Mouse (Mus musculus) heart, postnatal 0 days (tissue): ENCODE results near the gene Aadacl3. TPM values are rescaled to one million over a fixed set of nuclear protein-coding genes. Genes with fewer than 3 reads are reported as not detected.

ENCODE experiments used
- ATAC-seq: fragments of 200-750 bp; cut with Nextera tagmentation; 2 replicates; pipeline ENCODE4 v1.8.0; 2017; ENCODE audit warnings: low read depth, moderate number of reproducible peaks, moderate library complexity; ENCODE audit not compliant: insufficient read depth
- DNase-seq: peaks from one replicate; pipeline ENCODE4 v3.0.0-alpha.2; 2016; ENCODE audit warnings: low spot score
- H3K27ac ChIP-seq: fragments of 300-500 bp; sonication (generic); 2 replicates; pipeline ENCODE4 v1.5.1; 2014; ENCODE audit warnings: low read depth, mild to moderate bottlenecking
- H3K27me3 ChIP-seq: fragments of 300-500 bp; sonication (generic); 2 replicates; pipeline ENCODE4 v1.6.1; 2014; ENCODE audit warnings: low read length, mixed read lengths; ENCODE audit not compliant: control insufficient read depth, insufficient read depth
- H3K36me3 ChIP-seq: fragments of 300-500 bp; sonication (generic); replicated peaks from 2 replicates; pipeline ENCODE4 v1.6.1; 2014; ENCODE audit warnings: low read length, mixed read lengths; ENCODE audit not compliant: control insufficient read depth, insufficient read depth
- H3K4me1 ChIP-seq: fragments of 300-500 bp; sonication (generic); 2 replicates; pipeline ENCODE4 v1.6.1; 2014; ENCODE audit warnings: antibody characterized with exemption; ENCODE audit not compliant: control insufficient read depth, insufficient read depth
- H3K4me2 ChIP-seq: fragments of 300-500 bp; sonication (generic); 2 replicates; pipeline ENCODE4 v1.6.1; 2014; ENCODE audit warnings: low read depth, mild to moderate bottlenecking, low read length, moderate library complexity
- H3K4me3 ChIP-seq: fragments of 300-500 bp; sonication (generic); 2 replicates; pipeline ENCODE4 v1.5.1; 2014; ENCODE audit warnings: low read depth, low read length
- H3K9ac ChIP-seq: fragments of 300-500 bp; sonication (generic); replicated peaks from 2 replicates; pipeline ENCODE4 v1.6.1; 2014; ENCODE audit warnings: low read depth, low read length, mixed read lengths
- H3K9me3 ChIP-seq: fragments of 300-500 bp; sonication (generic); replicated peaks from 2 replicates; pipeline ENCODE4 v1.6.1; 2016; ENCODE audit warnings: low read length; ENCODE audit not compliant: control insufficient read depth
- CTCF ChIP-seq: IDR thresholded peaks from 2 replicates; pipeline ENCODE4 v1.5.1; 2016; ENCODE audit warnings: antibody characterized with exemption, control low read depth, low read depth
- EP300 ChIP-seq: IDR thresholded peaks from 2 replicates; pipeline ENCODE4 v1.6.1; 2016; ENCODE audit warnings: antibody characterized with exemption, low read depth
- WGBS: fragments of 180-500 bp; shearing (Covaris S2); extraction: QIAGEN DNeasy Blood & Tissue Kit; methylation state at CpG from one replicate; pipeline ENCODE4 v1.1.7; 2014; 5-methylcytosine and 5-hydroxymethylcytosine counted together
- polyA plus RNA-seq: library from polyadenylated mRNA; unstranded; fragments of >200 nt; fragmentation: Nextera tagmentation; extraction: Ambion mirVana; gene quantifications from 2 replicates; pipeline ENCODE4 v1.2.1, GENCODE M21; 2015
- total RNA-seq: library from RNA; depleted of rRNA; stranded (reverse); fragments of >200 nt; gene quantifications from 2 replicates; pipeline ENCODE4 v1.2.3, GENCODE M21; 2014; ENCODE audit warnings: low replicate concordance; rRNA removed

Gene Aadacl3
- total and polyA plus RNA-seq, 2 experiments from 2014 or later, result not detected

DNA sequence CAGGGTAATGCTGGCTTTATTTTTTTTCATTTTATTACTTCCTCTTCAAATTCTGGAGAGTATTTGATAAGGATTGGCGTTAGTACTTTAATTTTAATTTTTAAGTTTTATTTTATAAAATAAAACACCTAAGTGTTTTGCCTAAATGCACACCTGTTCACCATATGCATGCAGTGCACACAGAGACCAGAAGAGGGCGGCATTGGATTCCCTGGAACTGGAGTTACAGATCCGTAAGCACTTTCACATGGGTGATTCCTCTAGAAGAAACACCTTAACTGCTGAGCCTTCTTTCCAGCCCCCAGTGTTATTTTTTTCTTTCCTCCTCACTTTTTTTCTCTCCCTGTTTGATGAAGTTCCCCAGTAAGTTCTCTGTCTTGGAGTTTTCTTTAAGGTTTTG is 34.7 kb downstream of the Aadacl3 start:
- no peaks in the 10 kb centered on the region for H3K9me3 ChIP-seq
- no peak overlapping the region for H3K4me2 ChIP-seq
- WGBS, result 13% methylated on average over 3 of the region's 3 CpGs
- no peaks in the 10 kb centered on the region for H3K4me1 ChIP-seq
- no peak for DNase-seq
- H3K9ac ChIP-seq, result no peak overlapping the region
- H3K36me3 ChIP-seq, result no peaks in the 10 kb centered on the region
- H3K4me3 ChIP-seq, result no peak overlapping the region
- H3K27me3 ChIP-seq, result no peaks in the 10 kb centered on the region
- ATAC-seq, result no peak
- no peak overlapping the region for H3K27ac ChIP-seq
- no peak for TF ChIP-seq CTCF
- TF ChIP-seq EP300, result no peak

DNA sequence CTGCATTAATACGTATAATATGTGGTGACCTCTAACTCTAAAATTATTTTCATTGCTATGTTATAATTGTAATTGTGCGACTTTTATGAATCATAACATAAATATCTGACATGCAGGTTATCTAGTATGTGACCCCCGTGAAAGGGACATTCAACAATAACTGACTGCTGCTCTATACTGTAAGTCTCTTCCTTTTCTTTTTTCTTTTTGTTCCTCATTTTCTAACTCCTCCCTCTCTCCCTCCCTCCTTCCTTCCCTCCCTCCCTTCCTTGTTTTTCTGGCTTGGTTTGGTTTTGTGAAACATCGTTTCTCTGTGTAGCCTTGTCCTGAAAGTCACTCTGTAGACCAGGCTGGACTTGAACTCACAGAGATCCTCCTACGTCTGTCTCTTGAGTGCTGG is 39.0 kb downstream of the Aadacl3 start:
- Histone ChIP-seq H3K9me3 (no peaks in the 10 kb centered on the region), H3K36me3 (no peaks in the 10 kb centered on the region), H3K27ac (no peak overlapping the region), H3K9ac (no peak overlapping the region), H3K4me3 (no peak overlapping the region), H3K4me2 (no peak overlapping the region), H3K27me3 (no peaks in the 10 kb centered on the region), H3K4me1 (no peaks in the 10 kb centered on the region)
- no peak for ATAC-seq
- DNase-seq, result no peak
- 59% methylated on average over 5 of the region's 5 CpGs for WGBS
- TF ChIP-seq EP300, result no peak
- TF ChIP-seq CTCF, result no peak

DNA sequence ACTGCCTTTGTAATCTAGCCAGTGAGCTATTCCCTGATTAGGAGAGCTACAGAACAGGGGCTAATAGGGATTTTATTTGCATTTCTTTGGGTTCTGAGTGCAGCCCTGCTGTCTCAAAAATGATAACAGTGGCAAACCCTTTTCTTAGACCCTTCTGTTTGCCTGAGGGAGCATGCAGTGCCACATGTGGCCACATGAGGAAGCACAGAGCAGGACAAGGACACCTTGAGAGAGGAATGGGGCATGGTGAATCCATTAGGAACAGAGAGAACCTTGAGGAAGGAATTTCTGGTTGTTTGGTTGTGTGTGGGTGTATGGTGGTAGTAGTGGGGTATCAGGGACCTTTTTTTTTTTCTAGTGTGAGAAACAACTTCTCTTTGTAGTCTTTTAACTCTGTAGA is 42.9 kb downstream of the Aadacl3 start:
- Histone ChIP-seq H3K27me3 (no peaks in the 10 kb centered on the region), H3K4me1 (no peaks in the 10 kb centered on the region), H3K36me3 (no peaks in the 10 kb centered on the region), H3K9me3 (no peaks in the 10 kb centered on the region), H3K27ac (no peak overlapping the region), H3K4me2 (no peak overlapping the region), H3K4me3 (no peak overlapping the region), H3K9ac (no peak overlapping the region)
- no peak for TF ChIP-seq EP300
- TF ChIP-seq CTCF, result peak; percentile 37
- DNase-seq (no peak), ATAC-seq (no peak)

DNA sequence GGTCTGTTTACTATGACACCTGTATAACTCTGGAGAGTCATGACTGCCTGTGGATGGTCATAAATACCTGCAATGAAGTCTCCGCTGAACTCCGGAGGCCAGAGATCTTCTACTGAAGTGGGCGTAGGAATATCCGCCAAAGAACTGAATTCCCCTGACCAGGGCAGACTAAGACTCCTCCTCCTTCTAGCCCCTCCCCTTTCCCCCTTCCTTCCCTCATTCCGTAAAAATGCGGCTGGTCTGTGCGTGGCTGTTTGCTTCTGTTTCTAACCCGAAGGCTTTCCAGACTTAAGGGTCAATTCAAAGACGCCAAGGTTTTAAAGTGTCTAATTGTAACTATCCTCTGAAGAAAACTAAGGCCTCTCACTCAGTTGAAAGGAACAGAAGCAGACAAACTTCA is 55.3 kb downstream of the Aadacl3 start, which contains the start of gene Pramef12:
Gene Pramef12, minus strand, starts transcription at position 175 of the 400 bp plus-strand sequence.
- no peak for DNase-seq
- Histone ChIP-seq H3K4me2 (no peak within 1 kb of the TSS), H3K9me3 (no peaks in the 10 kb centered on the region), H3K4me3 (no peak within 1 kb of the TSS), H3K36me3 (no peaks in the 10 kb centered on the region), H3K9ac (no peak within 1 kb of the TSS), H3K27ac (no peak within 1 kb of the TSS), H3K4me1 (0 out of 2 replicates have a peak, but pooled peaks cover 3% of the 10 kb centered on the region), H3K27me3 (no peaks in the 10 kb centered on the region)
- 66% methylated on average over 9 of the region's 9 CpGs for WGBS
- TF ChIP-seq EP300 (no peak), CTCF (no peak)
- no peak for ATAC-seq

DNA sequence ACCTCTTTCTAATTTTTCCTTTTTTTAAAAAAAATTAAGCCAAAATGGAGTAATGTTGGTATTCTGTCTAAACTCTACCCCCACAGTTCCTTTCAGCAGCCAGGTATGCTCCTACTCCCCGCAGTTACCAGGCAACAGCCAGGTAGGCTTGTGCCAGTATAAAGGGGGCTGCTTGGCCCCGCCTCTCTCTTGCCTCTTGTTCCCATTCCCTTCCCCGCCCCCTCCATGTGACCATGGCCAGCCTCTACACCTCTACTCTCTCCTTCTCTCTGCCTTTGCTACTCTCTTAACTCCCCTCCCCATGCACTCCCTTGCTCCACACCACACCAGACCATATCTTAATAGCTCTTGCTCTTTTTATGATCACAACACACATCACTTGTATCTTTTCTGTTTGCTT is 57.3 kb downstream of the Aadacl3 start:
- DNase-seq, result no peak
- H3K4me1 ChIP-seq, result 0 out of 2 replicates have a peak, but pooled peaks cover 3% of the 10 kb centered on the region
- no peak overlapping the region for H3K4me3 ChIP-seq
- H3K27me3 ChIP-seq, result no peaks in the 10 kb centered on the region
- no peak for ATAC-seq
- H3K36me3 ChIP-seq, result no peaks in the 10 kb centered on the region
- TF ChIP-seq CTCF, result no peak
- TF ChIP-seq EP300, result no peak
- no peak overlapping the region for H3K9ac ChIP-seq
- no peaks in the 10 kb centered on the region for H3K9me3 ChIP-seq
- H3K4me2 ChIP-seq, result no peak overlapping the region
- H3K27ac ChIP-seq, result no peak overlapping the region
- 62% methylated on average over 3 of the region's 3 CpGs for WGBS

DNA sequence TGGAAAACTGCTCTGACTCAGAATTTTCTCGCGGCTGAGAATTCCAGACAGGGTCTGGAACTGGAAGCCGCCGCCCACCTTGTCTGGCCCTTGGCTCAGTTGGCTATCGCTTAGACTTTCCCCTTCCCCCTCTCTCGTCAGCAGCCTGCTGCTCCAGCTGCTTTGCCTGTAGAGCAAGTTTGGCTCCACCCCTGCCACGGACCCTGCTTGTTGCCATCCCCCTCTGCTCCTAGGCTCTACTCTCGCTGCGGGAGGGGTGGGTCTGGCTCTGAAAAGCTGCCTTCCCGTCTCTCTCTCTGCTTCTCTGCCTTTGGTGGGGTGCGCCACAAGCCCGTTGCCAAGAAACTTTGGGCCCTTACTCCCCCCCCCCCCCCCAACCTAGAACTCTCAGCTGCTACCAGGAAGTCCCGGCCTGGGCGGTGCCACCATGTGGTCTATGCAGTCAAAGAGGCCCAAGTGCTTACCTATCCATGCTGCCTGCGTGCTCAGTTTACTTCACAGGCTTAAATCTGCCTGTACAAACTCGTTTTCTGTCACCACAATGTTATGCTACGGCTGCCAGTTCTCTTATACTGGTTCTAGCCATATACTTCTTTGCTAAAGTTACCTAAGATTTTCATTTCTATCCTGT is 59.0 kb downstream of the Aadacl3 start:
- no peak for TF ChIP-seq EP300
- no peak for TF ChIP-seq CTCF
- peak; percentile 84 for ATAC-seq
- Histone ChIP-seq H3K36me3 (no peaks in the 10 kb centered on the region), H3K4me2 (peak overlapping the region; percentile 67), H3K4me1 (0 out of 2 replicates have a peak, but pooled peaks cover 3% of the 10 kb centered on the region), H3K27ac (no peak overlapping the region), H3K4me3 (peak overlapping the region; percentile 44), H3K9me3 (no peaks in the 10 kb centered on the region), H3K9ac (peak overlapping the region; percentile 40; the same call in 1 of the 2 replicates), H3K27me3 (no peaks in the 10 kb centered on the region)
- peak; percentile 60 for DNase-seq
- 7% methylated on average over 16 of the region's 17 CpGs for WGBS

Other genes starting within 250 kb of the Aadacl3 start
- gene Pramel5, start 183.3 kb downstream of the Aadacl3 start, total RNA-seq, result not detected in 2 replicates
- not detected in 2 replicates for gene Pramel5, start 183.3 kb downstream of the Aadacl3 start, polyA plus RNA-seq
- gene Gm13128, start 133.5 kb downstream of the Aadacl3 start, total RNA-seq, result not detected in 2 replicates
- not detected in 2 replicates for gene Gm13128, start 133.5 kb downstream of the Aadacl3 start, polyA plus RNA-seq
- not detected in 2 replicates for gene Gm13119, start 105.8 kb downstream of the Aadacl3 start, total RNA-seq
- gene Gm13119, start 105.8 kb downstream of the Aadacl3 start, polyA plus RNA-seq, result not detected in 2 replicates
- not detected in 2 replicates for gene Pramef20, start 85.8 kb downstream of the Aadacl3 start, total RNA-seq
- not detected in 2 replicates for gene Pramef20, start 85.8 kb downstream of the Aadacl3 start, polyA plus RNA-seq
- not detected in 2 replicates for gene Pramef12, start 55.3 kb downstream of the Aadacl3 start, total RNA-seq
- 0.05 TPM in 1 of 2 replicates, not detected in the other for gene Pramef12, start 55.3 kb downstream of the Aadacl3 start, polyA plus RNA-seq
- not detected in 2 replicates for gene 1700012P22Rik, start 25.0 kb downstream of the Aadacl3 start, total RNA-seq
- not detected in 2 replicates for gene 1700012P22Rik, start 25.0 kb downstream of the Aadacl3 start, polyA plus RNA-seq
- gene Gm9944, start 10.4 kb downstream of the Aadacl3 start, total RNA-seq, result not detected in 2 replicates
- not detected in 2 replicates for gene Gm9944, start 10.4 kb downstream of the Aadacl3 start, polyA plus RNA-seq
- not detected in 2 replicates for gene 9430007A20Rik, start 56.1 kb upstream of the Aadacl3 start, total RNA-seq
- gene 9430007A20Rik, start 56.1 kb upstream of the Aadacl3 start, polyA plus RNA-seq, result not detected in 2 replicates
- gene Gm13124, start 101.4 kb upstream of the Aadacl3 start, total RNA-seq, result not detected in 2 replicates
- gene Gm13124, start 101.4 kb upstream of the Aadacl3 start, polyA plus RNA-seq, result not detected in 2 replicates
- gene Aadacl4, start 150.0 kb upstream of the Aadacl3 start, total RNA-seq, result not detected in 2 replicates
- gene Aadacl4, start 150.0 kb upstream of the Aadacl3 start, polyA plus RNA-seq, result not detected in 2 replicates
- not detected in 2 replicates for gene Gm436, start 222.6 kb upstream of the Aadacl3 start, total RNA-seq
- gene Gm436, start 222.6 kb upstream of the Aadacl3 start, polyA plus RNA-seq, result not detected in 2 replicates